Mouse (Mus musculus) E14TG2a.4 (cell line): ENCODE data around the gene Bcl2.

Experiments used
- H3K27me3 ChIP-seq: 2 replicates; pipeline ENCODE4 v1.6.1; 2014; ENCODE audit warnings: low read length, control low read depth; ENCODE audit not compliant: insufficient read depth
- H3K36me3 ChIP-seq: 2 replicates; pipeline ENCODE4 v1.6.1; 2014; ENCODE audit warnings: low read length, control low read depth; ENCODE audit not compliant: insufficient read depth
- H3K4me1 ChIP-seq: replicated peaks from 2 replicates; pipeline ENCODE4 v1.6.1; 2014; ENCODE audit warnings: low read depth, low read length, control low read depth
- H3K4me3 ChIP-seq: replicated peaks from 2 replicates; pipeline ENCODE4 v1.5.1; 2014; ENCODE audit warnings: mild to moderate bottlenecking, low read length
- H3K9me3 ChIP-seq: 2 replicates; pipeline ENCODE4 v1.6.1; 2014; ENCODE audit warnings: low read length, control low read depth
- CTCF ChIP-seq: conservative IDR thresholded peaks from 2 replicates; pipeline ENCODE4 v1.5.1; 2014; ENCODE audit warnings: low read length
- NANOG ChIP-seq: IDR thresholded peaks from 2 replicates; pipeline ENCODE4 v1.6.1; 2014; ENCODE audit warnings: borderline replicate concordance, low read length, mixed read lengths
- POU5F1 ChIP-seq: IDR thresholded peaks from 2 replicates; pipeline ENCODE4 v1.6.1; 2014; ENCODE audit warnings: low read length, borderline replicate concordance

Bcl2 gene

GRCm38 (mm10) chr1:106644566-106644965, 69.5 kb downstream of the Bcl2 start:
- no peaks in the 10 kb centered on the region for H3K9me3 ChIP-seq
- H3K4me1 ChIP-seq: no peaks in the 10 kb centered on the region
- TF ChIP-seq CTCF: no peak
- TF ChIP-seq NANOG: no peak
- TF ChIP-seq POU5F1: no peak
- H3K36me3 ChIP-seq: no peaks in the 10 kb centered on the region
- no peaks in the 10 kb centered on the region for H3K27me3 ChIP-seq
- H3K4me3 ChIP-seq: no peak overlapping the region

DNA sequence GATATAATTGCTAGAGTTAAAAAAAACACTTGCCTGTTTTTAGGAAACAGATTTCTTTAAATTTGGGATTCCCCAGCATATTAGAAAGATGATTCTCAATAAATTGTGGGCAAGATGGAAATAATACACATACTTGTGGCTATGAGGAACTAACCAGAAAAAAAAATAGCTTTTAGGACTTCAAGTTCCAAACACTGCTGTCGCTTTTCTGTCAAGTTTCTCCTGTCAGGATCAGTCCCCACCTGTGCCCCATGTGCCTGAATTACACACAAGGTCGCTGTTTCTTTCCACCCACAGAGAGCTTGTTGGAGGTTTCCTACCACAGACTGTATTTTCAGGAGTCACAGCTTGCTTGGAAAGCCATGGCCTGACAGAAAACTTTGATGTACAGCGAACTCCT, 70.5 kb downstream of the Bcl2 start:
- Histone ChIP-seq H3K36me3 (no peaks in the 10 kb centered on the region), H3K4me1 (no peaks in the 10 kb centered on the region), H3K4me3 (no peak overlapping the region), H3K9me3 (no peaks in the 10 kb centered on the region), H3K27me3 (no peaks in the 10 kb centered on the region)
- no peak for TF ChIP-seq CTCF
- TF ChIP-seq POU5F1: no peak
- TF ChIP-seq NANOG: no peak

DNA sequence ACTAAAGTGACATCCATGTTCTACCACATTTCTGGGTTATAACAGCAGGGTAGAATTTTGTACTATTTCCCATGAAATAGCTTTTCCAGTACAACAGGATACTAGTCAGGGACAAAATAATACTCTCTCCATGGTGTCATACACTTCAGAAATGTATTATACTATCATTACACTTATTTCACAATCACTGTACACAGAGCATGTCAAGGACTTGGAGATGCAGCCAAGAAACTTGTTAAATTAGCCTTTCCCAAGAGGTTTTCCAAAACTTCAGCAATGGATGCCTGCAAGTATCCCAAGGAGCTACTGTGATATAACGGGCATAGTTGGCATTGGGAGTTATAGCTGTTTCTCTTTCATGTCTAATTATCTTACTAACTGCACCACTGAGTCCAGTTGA, 73.5 kb downstream of the Bcl2 start:
- no peaks in the 10 kb centered on the region for H3K4me1 ChIP-seq
- no peak for TF ChIP-seq CTCF
- TF ChIP-seq POU5F1: no peak
- TF ChIP-seq NANOG: no peak
- no peak overlapping the region for H3K4me3 ChIP-seq
- no peaks in the 10 kb centered on the region for H3K36me3 ChIP-seq
- H3K27me3 ChIP-seq: no peaks in the 10 kb centered on the region
- no peaks in the 10 kb centered on the region for H3K9me3 ChIP-seq

- Histone ChIP-seq H3K4me1 (no peaks in the 10 kb centered on the region), H3K4me3 (no peak overlapping the region), H3K36me3 (no peaks in the 10 kb centered on the region), H3K9me3 (no peaks in the 10 kb centered on the region), H3K27me3 (no peaks in the 10 kb centered on the region)
- TF ChIP-seq NANOG: no peak
- no peak for TF ChIP-seq POU5F1
- TF ChIP-seq CTCF: no peak
Observed at GRCm38 (mm10) chr1:106637705-106638104, 76.4 kb downstream of the Bcl2 start.

DNA sequence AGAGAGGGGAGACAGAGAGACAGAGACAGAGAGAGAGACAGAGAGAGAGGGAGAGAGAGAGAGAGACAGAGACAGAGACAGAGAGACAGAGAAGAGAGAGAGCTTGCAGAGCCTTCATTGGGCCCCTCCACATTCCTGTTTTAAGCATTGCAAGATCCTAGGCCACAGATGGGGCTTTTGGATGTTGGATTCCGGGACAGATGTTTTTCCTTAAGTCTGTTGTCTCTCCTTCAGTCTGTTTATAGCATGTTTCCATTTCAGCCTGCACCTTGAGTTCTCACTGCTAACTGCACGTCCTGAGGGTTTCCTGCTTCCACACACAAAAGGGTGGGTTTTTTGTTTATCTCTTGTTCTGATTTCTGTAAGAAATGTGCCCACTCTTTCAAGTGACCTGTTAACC, 77.4 kb downstream of the Bcl2 start:
- Histone ChIP-seq H3K4me3 (no peak overlapping the region), H3K4me1 (no peaks in the 10 kb centered on the region)
- TF ChIP-seq CTCF: no peak
- TF ChIP-seq NANOG: no peak
- no peak for TF ChIP-seq POU5F1

GRCm38 (mm10) chr1:106633207-106633606, 80.9 kb downstream of the Bcl2 start:
- no peaks in the 10 kb centered on the region for H3K9me3 ChIP-seq
- H3K36me3 ChIP-seq: no peaks in the 10 kb centered on the region
- H3K4me1 ChIP-seq: no peaks in the 10 kb centered on the region
- no peaks in the 10 kb centered on the region for H3K27me3 ChIP-seq
- no peak overlapping the region for H3K4me3 ChIP-seq
- no peak for TF ChIP-seq CTCF
- TF ChIP-seq POU5F1: no peak
- TF ChIP-seq NANOG: no peak

More for the DNA sequence above, 77.4 kb downstream of the Bcl2 start:
- H3K9me3 ChIP-seq: no peaks in the 10 kb centered on the region
- H3K27me3 ChIP-seq: no peaks in the 10 kb centered on the region
- no peaks in the 10 kb centered on the region for H3K36me3 ChIP-seq

- H3K9me3 ChIP-seq: no peaks in the 10 kb centered on the region
- no peak overlapping the region for H3K4me3 ChIP-seq
- no peaks in the 10 kb centered on the region for H3K4me1 ChIP-seq
- no peak for TF ChIP-seq POU5F1
- TF ChIP-seq NANOG: no peak
- no peak for TF ChIP-seq CTCF
- no peaks in the 10 kb centered on the region for H3K36me3 ChIP-seq
- H3K27me3 ChIP-seq: no peaks in the 10 kb centered on the region; the same call in 1 of the 2 replicates
Observed at GRCm38 (mm10) chr1:106631869-106632463, 82.1 kb downstream of the Bcl2 start.

DNA sequence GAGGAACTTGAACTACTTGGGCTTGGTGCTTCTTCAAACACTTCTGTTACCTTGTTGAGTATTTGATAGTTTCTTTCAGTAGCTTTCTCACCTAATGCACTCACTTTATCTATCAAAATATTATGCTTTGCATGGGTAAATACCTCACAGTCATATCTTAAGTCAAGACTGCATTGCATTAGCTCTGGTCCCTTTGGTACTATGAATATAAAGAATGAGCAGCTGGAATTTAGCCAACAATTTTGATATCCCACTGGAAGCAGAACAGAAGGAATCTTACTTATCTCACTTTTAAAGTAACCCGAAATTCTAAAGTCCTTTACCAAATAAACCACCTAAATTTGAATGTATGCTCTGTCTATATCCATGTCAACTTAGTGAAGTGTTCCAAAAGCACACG, 83.1 kb downstream of the Bcl2 start:
- Histone ChIP-seq H3K27me3 (no peaks in the 10 kb centered on the region; the same call in 1 of the 2 replicates), H3K4me1 (no peaks in the 10 kb centered on the region), H3K9me3 (no peaks in the 10 kb centered on the region), H3K36me3 (no peaks in the 10 kb centered on the region), H3K4me3 (no peak overlapping the region)
- TF ChIP-seq CTCF: no peak
- TF ChIP-seq POU5F1: no peak
- no peak for TF ChIP-seq NANOG
